Mouse (Mus musculus): ENCODE data around the gene Klhdc9. TPM values are rescaled to one million over a fixed set of nuclear protein-coding genes. Genes with fewer than 3 reads are reported as not detected.

Gene Klhdc9
- total RNA-seq, 2 experiments from 2014 or later: not detected

- intact Hi-C loops (cut with DNase I): no loop called here
- DNase-seq (ENCODE audit: low spot score): no peak
These were observed 39.2 kb downstream of the Klhdc9 start for GRCm38 (mm10) chr1:171321415-171321814.

DNA sequence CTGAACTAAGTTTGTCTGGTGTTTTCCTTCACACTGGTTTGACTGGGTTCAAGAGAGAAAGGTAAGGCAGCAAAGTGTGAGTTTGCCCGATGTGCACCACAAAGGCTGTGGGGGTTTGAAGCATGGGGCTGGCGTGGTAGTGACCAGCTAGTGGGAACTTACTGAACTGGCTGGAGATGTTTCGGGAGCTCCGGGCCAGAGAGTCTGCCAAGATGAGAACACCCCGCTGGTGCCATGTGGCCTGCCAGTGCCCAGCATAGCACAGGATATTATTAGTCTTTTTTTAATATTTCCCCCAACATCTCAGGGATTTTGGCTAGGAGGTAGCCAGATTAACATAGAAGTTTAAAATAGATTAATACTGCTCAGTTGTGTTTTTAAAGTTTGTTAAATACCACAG lies 40.4 kb downstream of the Klhdc9 start:
- intact Hi-C loops (cut with DNase I): no loop called here
- DNase-seq (ENCODE audit: low spot score): no peak

DNA sequence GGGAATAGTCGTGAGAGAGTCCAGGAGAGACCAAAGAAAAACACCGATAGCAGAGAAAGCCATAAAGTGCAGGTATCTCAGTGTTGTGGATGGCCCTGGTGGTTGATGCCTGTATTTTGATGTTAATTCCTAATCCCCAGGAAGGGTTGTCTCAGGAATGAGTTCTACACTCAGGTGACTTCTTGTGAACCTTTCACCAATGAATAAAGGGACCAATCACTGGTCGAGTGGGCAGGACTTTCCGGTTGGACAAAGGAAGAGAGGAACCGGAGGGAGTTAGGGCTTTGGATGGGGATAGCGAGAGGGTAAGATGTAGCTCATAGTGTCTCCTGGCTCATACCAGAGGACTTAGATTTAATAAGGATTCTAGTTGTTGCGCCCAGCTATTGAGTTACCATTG lies 40.9 kb downstream of the Klhdc9 start:
- intact Hi-C loops (cut with DNase I): no loop called here
- DNase-seq (ENCODE audit: low spot score): no peak

- DNase-seq (ENCODE audit: low spot score): no peak
- intact Hi-C loops (cut with DNase I): no loop called here
These were observed 51.3 kb downstream of the Klhdc9 start for GRCm38 (mm10) chr1:171309321-171309720.

Other genes starting within 250 kb of the Klhdc9 start
- 1 to 10 TPM in 1 of 2 experiments, under 1 TPM in 1; 0.34 to 1.1 TPM for gene Cfap126, start 246.9 kb downstream of the Klhdc9 start, total RNA-seq (2021)
- gene Sdhc, start 210.2 kb downstream of the Klhdc9 start, total RNA-seq (2021): 1,000 to 10,000 TPM; 1,121 to 1,186 TPM
- gene Mpz, start 210.1 kb downstream of the Klhdc9 start, total RNA-seq (2021): 1 to 10 TPM in 1 of 2 experiments, under 1 TPM in 1; 0.29 to 6.7 TPM
- 100 to 1,000 TPM; 253 to 281 TPM for gene Pcp4l1, start 164.5 kb downstream of the Klhdc9 start, total RNA-seq (2021)
- not detected for gene Nr1i3, start 146.8 kb downstream of the Klhdc9 start, total RNA-seq (2021)
- 100 to 1,000 TPM in 1 of 2 experiments, 10 to 100 TPM in 1; 88.9 to 101 TPM for gene Tomm40l, start 138.3 kb downstream of the Klhdc9 start, total RNA-seq (2021)
- gene Apoa2, start 135.7 kb downstream of the Klhdc9 start, total RNA-seq (2021): 1 to 10 TPM; 2.9 to 3.0 TPM
- gene Fcer1g, start 126.4 kb downstream of the Klhdc9 start, total RNA-seq (2021): 10 to 100 TPM; 11.0 to 12.9 TPM
- gene Adamts4, start 110.4 kb downstream of the Klhdc9 start, total RNA-seq (2021): 1 to 10 TPM in 1 of 2 experiments, under 1 TPM in 1; 0.49 to 2.0 TPM
- gene Ndufs2, start 109.4 kb downstream of the Klhdc9 start, total RNA-seq (2021): 1,000 to 10,000 TPM; 1,437 to 1,441 TPM
- gene B4galt3, start 90.5 kb downstream of the Klhdc9 start, total RNA-seq (2021): 10 to 100 TPM; 16.4 to 17.8 TPM
- 10 to 100 TPM; 13.4 to 13.7 TPM for gene Ppox, start 79.6 kb downstream of the Klhdc9 start, total RNA-seq (2021)
- 10 to 100 TPM; 19.7 to 21.3 TPM for gene Usp21, start 72.8 kb downstream of the Klhdc9 start, total RNA-seq (2021)
- gene Ufc1, start 65.8 kb downstream of the Klhdc9 start, total RNA-seq (2021): 10 to 100 TPM; 80.7 to 81.5 TPM
- 10 to 100 TPM; 21.9 to 22.2 TPM for gene Dedd, start 31.7 kb downstream of the Klhdc9 start, total RNA-seq (2021)
- gene Nit1, start 15.2 kb downstream of the Klhdc9 start, total RNA-seq (2021): 10 to 100 TPM; 26.1 to 29.9 TPM
- gene Pfdn2, start 15.1 kb downstream of the Klhdc9 start, total RNA-seq (2021): 10 to 100 TPM; 74.3 to 84.4 TPM
- gene Nectin4, start 9.3 kb upstream of the Klhdc9 start, total RNA-seq (2021): under 1 TPM; 0.21 to 0.42 TPM
- 1 to 10 TPM; 2.7 TPM for gene Arhgap30, start 28.2 kb upstream of the Klhdc9 start, total RNA-seq (2021)
- 10 to 100 TPM; 38.7 to 42.6 TPM for gene Usf1, start 50.5 kb upstream of the Klhdc9 start, total RNA-seq (2021)
- gene Tstd1, start 58.1 kb upstream of the Klhdc9 start, total RNA-seq (2021): 1 to 10 TPM; 1.2 to 1.6 TPM
- 10 to 100 TPM; 37.1 to 38.9 TPM for gene F11r, start 76.7 kb upstream of the Klhdc9 start, total RNA-seq (2021)
- 1 to 10 TPM; 2.4 to 3.3 TPM for gene Alyref2, start 142.7 kb upstream of the Klhdc9 start, total RNA-seq (2021)
- gene Itln1, start 174.5 kb upstream of the Klhdc9 start, total RNA-seq (2021): not detected
- gene Cd244a, start 198.4 kb upstream of the Klhdc9 start, total RNA-seq (2021): under 1 TPM; 0.25 to 0.44 TPM
- gene Ly9, start 246.6 kb upstream of the Klhdc9 start, total RNA-seq (2021): under 1 TPM; 0.22 to 0.39 TPM

All from heart, postnatal 25 days (tissue).